Mouse (Mus musculus) adrenal gland, postnatal 25 days (tissue): ENCODE measurements around the gene Defb13. TPM values are rescaled to one million over a fixed set of nuclear protein-coding genes. Genes with fewer than 3 reads are reported as not detected.
"Not testable (repeated sequence)": the region's sequence is repeated elsewhere in the genome, so short reads cannot be mapped to it uniquely, and the experiment has no call there.

Source experiments
- DNase-seq: peaks from one replicate; pipeline ENCODE4 v3.0.0; 2021; ENCODE audit warnings: mixed read lengths
- long read RNA-seq: library from polyadenylated mRNA; stranded (forward); transcript quantifications from one replicate; pipeline ENCODE4 v2.0.0, GENCODE M21; 2021
- total RNA-seq: library from RNA; stranded (reverse); gene quantifications from 2 replicates; pipeline ENCODE4 v1.2.3, GENCODE M21; 2021

The Defb13 gene
- total RNA-seq = not detected in 2 replicates
- long read RNA-seq = 0 reads

- DNase-seq = no peak
Observed at GRCm38 (mm10) chr8:21946462-21946861, at the start of gene Defb13. Defb13 (plus strand) TSS chr8:21946762.

- DNase-seq = not testable (repeated sequence)
Observed at GRCm38 (mm10) chr8:21906290-21906689, 40.3 kb upstream of the Defb13 start, which contains the start of gene Defb11. Defb11 (minus strand) TSS chr8:21906412.

DNA sequence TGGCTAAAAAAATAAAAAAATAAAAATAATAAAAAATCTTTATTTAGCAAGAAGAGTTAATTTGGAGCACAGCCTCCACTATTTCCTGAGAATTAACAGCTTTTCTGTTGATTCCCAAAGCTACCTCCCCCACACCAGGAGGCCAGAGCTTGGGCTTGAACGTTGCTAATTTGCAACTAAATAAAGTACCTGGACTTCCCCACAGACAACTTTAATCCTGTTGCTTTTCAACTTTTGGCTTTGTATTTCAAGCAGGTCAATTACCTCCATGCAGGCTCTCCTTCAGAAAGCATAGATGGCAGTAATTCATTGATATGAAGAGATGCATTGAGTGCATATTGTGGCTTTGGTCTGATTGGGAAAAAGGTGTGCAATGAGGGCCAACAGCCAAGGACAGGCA, 34.6 kb upstream of the Defb13 start:
- no peak for DNase-seq

DNA sequence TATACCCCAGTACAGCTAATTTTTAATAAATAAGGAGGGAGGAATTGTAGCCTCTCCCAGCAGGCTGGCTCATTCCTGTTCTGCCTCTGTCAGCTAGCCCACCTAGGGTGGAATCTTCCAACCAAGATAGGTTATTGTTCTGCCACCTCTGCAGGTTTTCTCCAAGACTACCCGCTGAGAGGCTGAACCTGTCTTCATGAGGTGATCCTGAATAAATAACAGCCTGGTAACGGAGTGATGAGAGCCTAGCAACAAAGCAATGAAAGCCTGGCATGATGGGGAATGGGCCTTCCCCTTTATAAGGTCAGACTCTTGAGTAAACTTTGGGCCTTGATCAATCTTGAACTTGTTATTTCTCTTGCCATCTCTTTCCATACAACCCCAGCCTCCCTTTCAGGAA, 34.0 kb upstream of the Defb13 start:
- no peak for DNase-seq

DNA sequence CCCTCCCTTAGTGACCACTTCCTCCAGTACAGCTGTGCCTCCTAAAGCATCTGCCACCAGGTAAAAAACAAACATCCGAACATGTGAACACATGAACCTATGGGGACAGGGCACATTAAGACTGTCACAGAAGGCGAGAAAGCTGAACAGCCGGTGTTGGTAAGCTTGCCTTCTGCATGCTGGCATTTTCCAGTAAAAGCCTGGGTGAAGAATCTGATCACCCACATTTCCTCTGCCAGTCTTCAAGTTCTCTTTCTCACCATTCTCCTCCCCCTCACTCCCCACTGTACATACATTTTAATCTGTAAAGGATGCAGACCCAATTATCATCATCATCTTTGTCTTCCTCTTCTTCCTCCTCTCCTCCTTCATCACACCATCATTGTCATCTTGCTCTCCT, 30.9 kb upstream of the Defb13 start:
- no peak for DNase-seq

DNA sequence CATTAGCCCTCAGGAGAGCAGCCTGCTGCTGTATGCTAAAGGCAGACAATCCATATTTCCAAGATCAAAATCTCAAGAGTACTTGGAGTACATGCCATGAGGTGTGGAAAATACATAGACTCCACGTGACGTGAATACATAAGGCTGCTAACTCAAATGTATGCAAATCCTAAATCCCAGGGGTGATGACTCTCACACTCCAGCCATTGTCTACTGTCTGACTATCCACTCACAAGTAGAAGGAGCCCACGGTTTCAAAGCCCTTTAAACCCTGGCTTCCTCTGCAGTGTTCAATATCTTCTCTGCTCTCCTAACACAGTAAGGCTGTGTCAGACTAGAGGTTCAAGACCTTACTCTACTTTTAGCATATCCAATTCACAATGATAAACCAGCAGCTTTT, 15.8 kb upstream of the Defb13 start:
- not testable (repeated sequence) for DNase-seq

- no peak for DNase-seq
Observed at GRCm38 (mm10) chr8:21932610-21933009, 14.0 kb upstream of the Defb13 start, which contains the start of gene Defb15. Defb15 (minus strand) TSS chr8:21932710.

- DNase-seq = not testable (repeated sequence)
Observed at GRCm38 (mm10) chr8:21938052-21938451, 8.5 kb upstream of the Defb13 start, which contains the start of gene Defb35. Defb35 (plus strand) TSS chr8:21938352.

DNA sequence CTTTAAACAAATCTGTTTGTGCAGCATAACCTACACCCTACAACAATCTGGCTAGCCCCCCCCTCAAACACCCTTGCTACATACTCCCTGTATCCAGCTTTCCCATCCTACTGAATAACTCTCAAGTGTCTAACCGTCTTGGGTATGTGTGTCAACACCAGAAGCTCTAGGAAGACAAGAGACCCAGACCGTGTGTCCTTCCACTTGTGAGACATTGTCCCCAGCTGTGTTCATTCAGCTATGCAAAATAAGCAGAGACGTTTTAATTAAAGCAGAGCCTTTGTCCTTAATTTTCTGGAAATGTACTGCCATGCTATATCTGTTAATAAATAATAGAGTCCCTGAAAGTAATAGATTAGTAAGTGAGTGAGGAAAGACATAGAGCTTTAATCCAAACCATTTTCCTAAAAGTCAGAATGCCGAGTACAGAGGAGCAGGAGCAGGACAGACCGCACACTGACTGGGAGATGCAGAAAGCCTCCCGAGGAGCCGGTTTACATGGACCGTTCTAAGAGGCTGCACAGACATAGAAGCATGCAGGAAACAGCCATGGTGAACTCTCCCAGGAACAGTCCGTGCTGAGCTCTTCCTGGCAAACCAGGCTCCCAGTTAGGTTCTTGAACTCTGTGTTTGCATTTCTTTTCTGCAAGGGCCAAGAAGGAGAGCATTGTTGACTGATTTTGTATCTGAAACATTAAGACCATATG, 902 bp downstream of the Defb13 start:
- no peak for DNase-seq

- peak; percentile 52 for DNase-seq
Observed at GRCm38 (mm10) chr8:21955321-21955720, 8.8 kb downstream of the Defb13 start.

GRCm38 (mm10) chr8:21956336-21956735, 9.8 kb downstream of the Defb13 start:
- no peak for DNase-seq

DNA sequence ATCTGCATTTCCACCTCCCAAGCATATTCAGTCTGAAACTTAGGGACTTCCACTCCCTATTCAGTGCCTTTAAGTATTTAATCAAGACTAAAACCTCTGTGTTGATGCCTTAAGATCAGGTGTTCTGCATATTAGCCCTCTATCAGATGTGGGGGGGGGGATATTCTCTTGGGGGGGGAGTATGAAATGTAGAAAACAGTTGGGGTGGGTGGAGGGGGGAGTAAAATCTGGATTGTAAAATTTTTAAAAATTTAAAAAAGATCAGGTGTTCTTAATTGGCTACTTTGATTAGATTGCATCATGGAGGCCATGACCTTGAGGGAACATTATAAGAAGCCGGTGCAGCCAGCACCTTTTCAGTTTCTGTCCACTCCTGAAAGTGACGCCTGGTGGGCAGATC, 11.9 kb downstream of the Defb13 start, which contains the start of gene Fam90a1a:
Gene Fam90a1a, plus strand, starts transcription at position 301 of the 400 bp plus-strand sequence.
- DNase-seq = no peak

- no peak for DNase-seq
Observed at GRCm38 (mm10) chr8:21966646-21967045, 20.1 kb downstream of the Defb13 start.

GRCm38 (mm10) chr8:21969475-21969874, 22.9 kb downstream of the Defb13 start, which contains the start of gene Ccdc70:
Ccdc70 (plus strand) TSS chr8:21969775.
- no peak for DNase-seq

- no peak for DNase-seq
Observed at GRCm38 (mm10) chr8:21978193-21978592, 31.6 kb downstream of the Defb13 start.

DNA sequence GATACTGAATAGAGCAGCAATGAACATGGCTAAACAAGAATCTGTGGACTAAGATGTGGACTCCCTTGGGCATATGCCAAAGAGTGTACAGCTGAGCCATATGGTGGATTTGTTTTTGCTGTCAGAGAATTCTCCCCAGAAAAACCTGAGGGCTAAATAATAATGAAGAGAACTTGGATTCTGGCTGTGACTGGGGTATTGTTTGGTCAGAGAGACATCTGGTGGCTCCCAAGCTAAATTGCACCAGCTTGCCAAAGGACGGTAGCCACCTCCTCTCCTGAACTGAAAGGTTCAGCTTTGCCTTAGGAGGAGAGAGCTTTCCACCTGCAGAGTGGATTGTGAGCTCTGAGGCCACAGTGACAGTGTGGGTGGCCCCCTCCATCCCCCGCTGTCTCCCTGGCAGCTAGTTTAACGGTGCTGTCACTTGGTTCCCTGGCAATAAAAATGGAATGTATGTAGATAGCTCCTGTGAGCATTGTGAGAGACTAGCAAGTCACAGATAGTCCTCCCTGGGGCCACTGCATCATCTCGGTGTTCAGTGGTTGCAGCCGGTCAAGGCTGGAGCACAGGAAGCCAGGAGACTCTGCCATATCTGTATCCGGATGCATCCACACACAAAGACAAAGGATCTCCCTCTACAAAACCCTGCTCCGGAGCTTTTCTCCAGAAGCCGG, 35.2 kb downstream of the Defb13 start:
- no peak for DNase-seq

GRCm38 (mm10) chr8:21992184-21992583, 45.6 kb downstream of the Defb13 start:
- DNase-seq = peak; percentile 40

GRCm38 (mm10) chr8:21995181-21995580, 48.6 kb downstream of the Defb13 start:
- no peak for DNase-seq

Other genes with a start within 250 kb of the Defb13 start
- gene AY761184, start 243.1 kb upstream of the Defb13 start, total RNA-seq = not detected in 2 replicates
- gene Defa24, start 212.3 kb upstream of the Defb13 start, total RNA-seq = not detected in 2 replicates
- not detected in 2 replicates for gene Defb50, start 123.2 kb upstream of the Defb13 start, total RNA-seq
- gene Defb2, start 106.8 kb upstream of the Defb13 start, total RNA-seq = not detected in 2 replicates
- gene Defb10, start 87.9 kb upstream of the Defb13 start, total RNA-seq = not detected in 2 replicates
- gene Defb9, start 61.3 kb upstream of the Defb13 start, total RNA-seq = not detected in 2 replicates
- not detected in 2 replicates for gene Defb11, start 40.4 kb upstream of the Defb13 start, total RNA-seq
- gene Defb15, start 14.1 kb upstream of the Defb13 start, total RNA-seq = not detected in 2 replicates
- not detected in 2 replicates for gene Defb35, start 8.4 kb upstream of the Defb13 start, total RNA-seq
- gene Fam90a1a, start 12.0 kb downstream of the Defb13 start, total RNA-seq = not detected in 2 replicates
- gene Ccdc70, start 23.0 kb downstream of the Defb13 start, total RNA-seq = not detected in 2 replicates
- gene Atp7b, start 113.5 kb downstream of the Defb13 start, total RNA-seq = 1.3 and 1.5 TPM in 2 replicates
- gene Alg11, start 114.0 kb downstream of the Defb13 start, total RNA-seq = 32.2 and 36.3 TPM in 2 replicates
- gene Nek5, start 178.3 kb downstream of the Defb13 start, total RNA-seq = 3.7 and 4.8 TPM in 2 replicates
- 6.6 and 7.8 TPM in 2 replicates for gene Nek3, start 219.7 kb downstream of the Defb13 start, total RNA-seq
- 7.6 and 10.7 TPM in 2 replicates for gene Ckap2, start 239.1 kb downstream of the Defb13 start, total RNA-seq
- gene Vps36, start 246.0 kb downstream of the Defb13 start, total RNA-seq = 35.5 and 40.7 TPM in 2 replicates